Mouse (Mus musculus): Measurements from ENCODE around the gene Gm8165. TPM values are rescaled to one million over a fixed set of nuclear protein-coding genes. Genes with fewer than 3 reads are reported as not detected.
"Not testable (repeated sequence)": the region's sequence is repeated elsewhere in the genome, so short reads cannot be mapped to it uniquely, and the experiment has no call there.

The Gm8165 gene
- not detected in 2 replicates for polyA plus RNA-seq (2015; fragmentation: Nextera tagmentation; extraction: Ambion mirVana)

DNA sequence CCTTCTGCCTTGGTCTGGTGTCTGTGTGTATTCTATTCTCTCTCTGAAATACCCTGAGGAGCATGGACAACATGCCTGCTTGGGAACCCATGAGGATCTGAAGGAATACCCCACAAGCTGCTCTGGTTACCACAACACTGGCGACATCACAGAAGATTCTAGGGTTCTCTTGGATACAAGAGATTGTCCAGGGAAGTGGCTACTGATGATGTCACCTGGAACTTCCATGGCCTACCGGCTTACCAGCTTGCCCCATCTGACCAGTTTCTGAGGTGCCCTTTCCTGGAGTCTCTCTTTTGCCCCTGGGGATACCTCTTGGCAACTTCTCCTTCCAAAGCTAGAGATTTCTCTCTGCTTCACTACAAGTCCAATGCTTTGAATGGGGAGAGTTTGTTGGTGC, at the start of gene Gm8165:
Gm8165 (minus strand) TSS at position 101 of the 400 bp plus-strand sequence.
- H3K36me3 ChIP-seq (replicated peaks; ENCODE audit: insufficient read depth, low read length); H3K27me3 ChIP-seq (ENCODE audit: insufficient read depth, low read length); ATAC-seq; H3K9ac ChIP-seq (replicated peaks); DNase-seq; H3K4me2 ChIP-seq (ENCODE audit: low read depth, low read length); H3K4me1 ChIP-seq (ENCODE audit: insufficient read depth); H3K27ac ChIP-seq (ENCODE audit: low read depth); H3K9me3 ChIP-seq (ENCODE audit: low read length); H3K4me3 ChIP-seq (ENCODE audit: low read depth, low read length): not testable (repeated sequence)
- WGBS (ENCODE audit: insufficient replicate concordance): no CpG with 5 or more reads among the region's 2 CpGs

DNA sequence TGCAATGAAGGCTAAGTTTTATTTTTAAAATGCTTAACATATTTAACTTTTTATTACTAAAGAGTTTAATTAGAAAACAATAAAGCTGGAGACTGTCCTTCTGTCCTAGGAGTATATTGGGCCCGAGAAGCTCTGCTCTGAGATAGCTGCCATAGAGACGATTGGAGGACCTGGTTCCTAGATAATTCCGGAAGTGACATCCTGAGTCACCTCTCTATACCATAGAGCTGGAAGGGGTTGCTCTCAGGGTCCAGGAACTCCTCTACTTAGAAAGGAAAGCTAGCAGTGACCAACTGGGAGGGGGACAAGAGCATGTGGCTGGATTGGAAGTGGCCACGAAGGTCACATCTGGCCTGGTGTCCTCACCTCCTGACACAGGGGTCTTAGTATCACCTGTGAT, 20.6 kb upstream of the Gm8165 start, which contains the start of gene Gm7324:
Gm7324 (plus strand) TSS at position 208 of the 400 bp plus-strand sequence.
- H3K4me1 ChIP-seq (ENCODE audit: insufficient read depth); H3K9ac ChIP-seq (replicated peaks); H3K27ac ChIP-seq (ENCODE audit: low read depth); H3K36me3 ChIP-seq (replicated peaks; ENCODE audit: insufficient read depth, low read length); DNase-seq; ATAC-seq; H3K4me2 ChIP-seq (ENCODE audit: low read depth, low read length); H3K9me3 ChIP-seq (ENCODE audit: low read length); H3K4me3 ChIP-seq (ENCODE audit: low read depth, low read length); H3K27me3 ChIP-seq (ENCODE audit: insufficient read depth, low read length): not testable (repeated sequence)
- WGBS (ENCODE audit: insufficient replicate concordance): 80% methylated on average over 4 of the region's 4 CpGs

Other genes with a start within 250 kb of the Gm8165 start
- not detected in 2 replicates for gene Gm5799, start 133.6 kb downstream of the Gm8165 start, polyA plus RNA-seq (2015; fragmentation: Nextera tagmentation; extraction: Ambion mirVana)
- gene Gm17654, start 98.1 kb downstream of the Gm8165 start, polyA plus RNA-seq (2015; fragmentation: Nextera tagmentation; extraction: Ambion mirVana): not detected in 2 replicates
- not detected in 2 replicates for gene Gm10375, start 69.2 kb downstream of the Gm8165 start, polyA plus RNA-seq (2015; fragmentation: Nextera tagmentation; extraction: Ambion mirVana)
- gene Gm7324, start 20.6 kb upstream of the Gm8165 start, polyA plus RNA-seq (2015; fragmentation: Nextera tagmentation; extraction: Ambion mirVana): 0.47 and 0.54 TPM in 2 replicates
- gene Gm16506, start 50.3 kb upstream of the Gm8165 start, polyA plus RNA-seq (2015; fragmentation: Nextera tagmentation; extraction: Ambion mirVana): not detected in 2 replicates
- gene Gm6526, start 70.7 kb upstream of the Gm8165 start, polyA plus RNA-seq (2015; fragmentation: Nextera tagmentation; extraction: Ambion mirVana): not detected in 2 replicates
- gene Gm8180, start 107.5 kb upstream of the Gm8165 start, polyA plus RNA-seq (2015; fragmentation: Nextera tagmentation; extraction: Ambion mirVana): not detected in 2 replicates
- gene Ear1, start 198.3 kb upstream of the Gm8165 start, polyA plus RNA-seq (2015; fragmentation: Nextera tagmentation; extraction: Ambion mirVana): 2.6 and 5.0 TPM in 2 replicates
- gene Ear10, start 246.4 kb upstream of the Gm8165 start, polyA plus RNA-seq (2015; fragmentation: Nextera tagmentation; extraction: Ambion mirVana): not detected in 2 replicates
- 2.7 TPM in 2 replicates for gene Gm8113, start 248.2 kb upstream of the Gm8165 start, polyA plus RNA-seq (2015; fragmentation: Nextera tagmentation; extraction: Ambion mirVana)